Mouse (Mus musculus) intestine, embryonic 15.5 days (tissue): ENCODE data around the gene Etv2. TPM values are rescaled to one million over a fixed set of nuclear protein-coding genes. Genes with fewer than 3 reads are reported as not detected.

Experiments used
- ATAC-seq: fragments of 200-750 bp; cut with Nextera tagmentation; 2 replicates; pipeline ENCODE4 v1.8.0; 2017; ENCODE audit warnings: moderate TSS enrichment, moderate library complexity
- H3K27ac ChIP-seq: fragments of 300-500 bp; sonication (generic); 2 replicates; pipeline ENCODE4 v1.5.1; 2015; ENCODE audit warnings: mild to moderate bottlenecking, inconsistent platforms
- H3K27me3 ChIP-seq: fragments of 300-500 bp; sonication (generic); replicated peaks from 2 replicates; pipeline ENCODE4 v1.6.1; 2015; ENCODE audit warnings: inconsistent platforms
- H3K36me3 ChIP-seq: fragments of 300-500 bp; sonication (generic); 2 replicates; pipeline ENCODE4 v1.6.1; 2015; ENCODE audit warnings: inconsistent platforms
- H3K4me1 ChIP-seq: fragments of 300-500 bp; sonication (generic); replicated peaks from 2 replicates; pipeline ENCODE4 v1.6.1; 2015; ENCODE audit warnings: inconsistent platforms
- H3K4me2 ChIP-seq: fragments of 300-500 bp; sonication (generic); replicated peaks from 2 replicates; pipeline ENCODE4 v1.6.1; 2015; ENCODE audit warnings: mild to moderate bottlenecking, inconsistent platforms
- H3K4me3 ChIP-seq: fragments of 300-500 bp; sonication (generic); replicated peaks from 2 replicates; pipeline ENCODE4 v1.5.1; 2015; ENCODE audit warnings: inconsistent platforms
- H3K9ac ChIP-seq: fragments of 300-500 bp; sonication (generic); 2 replicates; pipeline ENCODE4 v1.6.1; 2015; ENCODE audit warnings: inconsistent platforms
- H3K9me3 ChIP-seq: fragments of 300-500 bp; sonication (generic); 2 replicates; pipeline ENCODE4 v1.6.1; 2016; ENCODE audit warnings: inconsistent platforms
- WGBS: fragments of 180-500 bp; shearing (Covaris S2); methylation state at CpG from one replicate; pipeline ENCODE4 v1.1.7; 2015; 5-methylcytosine and 5-hydroxymethylcytosine counted together
- polyA plus RNA-seq: library from polyadenylated mRNA; unstranded; fragments of >200 nt; fragmentation: Nextera tagmentation; extraction: Ambion mirVana; gene quantifications from 2 replicates; pipeline ENCODE4 v1.2.1, GENCODE M21; 2015

The Etv2 gene
- polyA plus RNA-seq, 1 experiment from 2014 or later = not detected

DNA sequence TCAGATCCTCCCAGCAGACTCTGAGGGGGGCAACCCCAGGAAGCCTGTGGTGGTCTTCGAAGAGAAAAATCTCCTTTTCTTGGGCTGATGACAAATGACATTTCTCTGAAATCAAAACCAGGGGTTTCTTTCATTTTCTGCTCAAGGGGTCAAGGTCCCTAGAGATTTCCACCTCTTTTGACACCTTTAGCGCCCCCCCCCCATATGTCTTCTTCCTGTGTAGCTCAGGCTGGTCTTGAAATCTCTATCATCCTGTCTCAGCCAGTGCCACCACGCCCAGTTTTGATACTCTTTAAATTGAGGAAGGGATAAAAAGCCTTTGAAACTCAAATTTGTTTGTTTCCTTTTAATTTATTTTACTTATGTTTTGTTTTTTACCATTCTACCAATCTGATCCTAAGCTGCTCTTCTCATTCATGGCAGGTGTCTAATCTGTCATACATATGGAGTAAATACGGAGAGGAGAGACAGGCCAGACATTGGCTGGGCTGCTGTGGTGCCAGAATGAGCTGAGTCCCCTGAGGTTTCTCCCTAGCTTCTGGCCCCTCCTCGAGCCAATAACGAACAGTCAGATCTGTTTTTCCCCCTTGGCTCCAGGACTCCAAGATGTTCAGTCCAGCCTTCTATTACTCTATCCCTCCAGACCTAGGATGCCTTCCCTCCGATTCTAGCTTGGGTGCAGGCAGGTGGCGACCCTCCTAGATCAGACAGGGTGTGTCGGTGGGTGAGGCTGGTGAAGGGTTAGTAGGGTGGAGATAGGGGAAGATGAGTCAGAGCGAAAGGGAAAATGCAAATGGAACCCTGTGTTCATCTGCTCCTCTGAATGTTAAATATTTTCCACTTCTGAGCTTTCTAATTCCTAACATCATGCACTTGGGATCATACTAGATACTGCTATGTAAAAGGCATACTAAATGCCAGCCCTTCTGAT, 41.8 kb downstream of the Etv2 start:
- Histone ChIP-seq H3K27me3 (no peaks in the 10 kb centered on the region), H3K36me3 (no peaks in the 10 kb centered on the region), H3K27ac (no peak overlapping the region), H3K9me3 (no peaks in the 10 kb centered on the region), H3K4me1 (peaks cover 23% of the 10 kb centered on the region), H3K9ac (no peak overlapping the region), H3K4me2 (no peak overlapping the region), H3K4me3 (no peak overlapping the region)
- WGBS = 66% methylated on average over 10 of the region's 10 CpGs
- ATAC-seq = no peak

GRCm38 (mm10) chr7:30592772-30593423, 42.8 kb downstream of the Etv2 start:
- WGBS = 54% methylated on average over 5 of the region's 5 CpGs
- no peak for ATAC-seq
- Histone ChIP-seq H3K4me2 (no peak overlapping the region), H3K9me3 (no peaks in the 10 kb centered on the region), H3K4me1 (peaks cover 23% of the 10 kb centered on the region), H3K27me3 (no peaks in the 10 kb centered on the region), H3K36me3 (no peaks in the 10 kb centered on the region), H3K27ac (no peak overlapping the region), H3K9ac (no peak overlapping the region), H3K4me3 (no peak overlapping the region)

GRCm38 (mm10) chr7:30591605-30591951, 44.1 kb downstream of the Etv2 start:
- Histone ChIP-seq H3K27me3 (no peaks in the 10 kb centered on the region), H3K4me1 (peaks cover 34% of the 10 kb centered on the region), H3K4me3 (no peak overlapping the region), H3K36me3 (peaks cover 1% of the 10 kb centered on the region), H3K9ac (no peak overlapping the region), H3K9me3 (no peaks in the 10 kb centered on the region), H3K4me2 (no peak overlapping the region), H3K27ac (no peak overlapping the region)
- ATAC-seq = no peak
- WGBS = 57% methylated on average over 4 of the region's 4 CpGs

GRCm38 (mm10) chr7:30590927-30591604, 44.6 kb downstream of the Etv2 start:
- no peaks in the 10 kb centered on the region for H3K27me3 ChIP-seq
- H3K4me3 ChIP-seq = no peak overlapping the region
- 75% methylated on average over 9 of the region's 9 CpGs for WGBS
- peaks cover 37% of the 10 kb centered on the region for H3K4me1 ChIP-seq
- H3K9ac ChIP-seq = no peak overlapping the region
- H3K27ac ChIP-seq = no peak overlapping the region
- H3K9me3 ChIP-seq = no peaks in the 10 kb centered on the region
- ATAC-seq = no peak
- H3K4me2 ChIP-seq = peak overlapping the region; percentile 80
- H3K36me3 ChIP-seq = peaks cover 5% of the 10 kb centered on the region

DNA sequence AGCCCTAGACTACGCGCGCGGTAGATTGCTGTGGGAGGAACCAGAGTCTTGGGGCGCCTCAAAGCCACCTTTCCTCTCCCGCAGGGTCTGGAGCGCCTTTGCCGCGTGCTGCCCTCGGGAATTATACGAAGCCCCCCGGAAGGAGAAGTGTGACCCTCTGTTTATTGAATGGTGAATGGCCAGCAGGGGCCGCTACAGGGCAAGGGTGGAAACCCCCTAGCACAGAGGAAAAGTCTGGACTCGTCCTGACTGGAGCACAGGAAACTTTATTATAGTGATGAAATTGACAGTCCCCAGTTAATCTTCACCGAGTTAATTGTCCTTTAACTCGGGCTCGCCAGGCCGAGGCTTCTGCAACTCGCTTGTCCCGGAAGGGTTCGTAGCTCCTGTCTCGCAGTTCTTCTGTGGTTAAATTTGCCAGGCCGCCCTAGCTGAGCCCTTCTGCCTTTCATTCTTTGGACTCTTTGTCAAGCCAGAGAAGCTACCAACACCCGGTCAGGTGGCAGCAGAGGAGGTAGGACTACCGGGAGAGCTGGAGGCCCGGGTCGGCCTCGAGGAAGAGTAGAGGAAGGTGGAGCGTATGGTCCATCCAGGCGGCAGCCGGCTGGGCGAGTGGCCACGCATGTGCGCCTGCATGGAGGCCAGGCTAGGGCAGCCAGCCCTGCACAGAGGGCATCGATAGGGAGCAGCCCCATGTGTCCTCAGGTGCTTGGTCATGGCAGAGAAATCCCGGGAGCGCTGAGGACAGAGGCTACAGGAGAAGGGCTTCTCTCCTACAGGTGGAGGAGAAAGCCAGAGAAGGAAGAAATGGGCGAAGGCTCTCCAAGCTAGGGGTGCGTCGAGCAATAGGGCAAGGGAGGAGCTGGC, 46.0 kb downstream of the Etv2 start:
- H3K9ac ChIP-seq = peak overlapping the region; percentile 48
- H3K9me3 ChIP-seq = no peaks in the 10 kb centered on the region
- WGBS = 20% methylated on average over 40 of the region's 40 CpGs
- H3K27me3 ChIP-seq = no peaks in the 10 kb centered on the region
- peaks cover 37% of the 10 kb centered on the region for H3K4me1 ChIP-seq
- H3K36me3 ChIP-seq = peaks cover 18% of the 10 kb centered on the region
- ATAC-seq = peak; percentile 77
- H3K4me3 ChIP-seq = peak overlapping the region; percentile 97
- H3K27ac ChIP-seq = peak overlapping the region; percentile 88
- H3K4me2 ChIP-seq = peak overlapping the region; percentile 80

DNA sequence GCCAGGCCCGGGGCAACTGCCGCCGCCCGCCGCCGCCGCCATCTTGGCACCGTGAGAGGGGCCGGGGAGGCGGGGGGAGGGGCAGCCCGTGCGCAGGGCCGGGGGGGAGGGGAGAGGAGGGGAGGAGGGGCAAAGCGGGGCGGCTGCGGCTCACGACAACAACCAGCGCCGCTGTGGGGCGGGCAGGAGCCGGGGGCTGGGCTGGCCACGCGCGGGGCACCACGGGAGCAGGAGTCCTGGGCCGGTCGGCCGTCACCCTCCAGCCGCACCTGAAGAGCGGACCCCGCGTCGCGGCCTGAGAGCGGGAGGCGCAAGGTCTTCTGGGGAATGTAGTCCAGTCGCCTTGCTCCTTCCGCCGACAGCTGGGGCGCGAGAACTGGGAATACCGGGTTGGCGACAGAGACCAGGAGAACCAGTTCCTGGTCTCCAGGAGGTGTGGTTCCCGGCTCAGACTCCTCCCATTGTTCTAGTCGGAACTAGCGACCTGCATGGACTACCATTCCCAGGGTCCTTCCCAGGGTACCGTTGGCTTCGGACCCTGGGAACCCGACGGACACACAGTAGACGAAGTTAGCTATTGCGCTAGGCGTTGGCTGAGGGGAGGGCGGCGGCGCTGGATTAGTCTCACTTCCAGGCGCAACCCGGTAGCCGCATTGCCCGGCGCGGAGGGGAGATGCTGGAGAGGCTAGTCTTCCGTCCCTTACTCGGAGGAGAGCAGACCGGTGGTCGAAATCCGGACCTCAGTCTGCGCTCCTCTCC, 46.8 kb downstream of the Etv2 start, which contains the start of gene Kmt2b:
Kmt2b (minus strand) TSS at position 51 of the 759 bp plus-strand sequence.
- Histone ChIP-seq H3K27me3 (no peaks in the 10 kb centered on the region), H3K4me2 (peak within 1 kb of the TSS; percentile 88), H3K27ac (peak within 1 kb of the TSS; percentile 88), H3K4me1 (peaks cover 33% of the 10 kb centered on the region), H3K4me3 (peak within 1 kb of the TSS; percentile 97), H3K9me3 (no peaks in the 10 kb centered on the region), H3K9ac (peak within 1 kb of the TSS; percentile 98), H3K36me3 (peaks cover 22% of the 10 kb centered on the region)
- under 1% methylated on average over 53 of the region's 68 CpGs for WGBS
- peak; percentile 96 for ATAC-seq

- Histone ChIP-seq H3K9ac (peak overlapping the region; percentile 98), H3K4me2 (peak overlapping the region; percentile 88), H3K27ac (peak overlapping the region; percentile 88), H3K4me3 (peak overlapping the region; percentile 97), H3K27me3 (no peaks in the 10 kb centered on the region), H3K9me3 (no peaks in the 10 kb centered on the region), H3K4me1 (peaks cover 30% of the 10 kb centered on the region), H3K36me3 (peaks cover 22% of the 10 kb centered on the region)
- peak; percentile 29 for ATAC-seq
- WGBS = under 1% methylated on average over 57 of the region's 67 CpGs
These were observed 47.6 kb downstream of the Etv2 start for GRCm38 (mm10) chr7:30587842-30588667.

GRCm38 (mm10) chr7:30586455-30587020, 49.1 kb downstream of the Etv2 start:
- Histone ChIP-seq H3K4me2 (peak overlapping the region; percentile 88; the same call in 1 of the 2 replicates), H3K9me3 (no peaks in the 10 kb centered on the region), H3K36me3 (peaks cover 36% of the 10 kb centered on the region), H3K4me1 (peaks cover 24% of the 10 kb centered on the region), H3K27me3 (no peaks in the 10 kb centered on the region), H3K9ac (0 out of 2 replicates have a peak overlapping the region, but pooled peaks have one; percentile 98), H3K4me3 (peak overlapping the region; percentile 97; the same call in 1 of the 2 replicates), H3K27ac (no peak overlapping the region)
- 91% methylated on average over 28 of the region's 28 CpGs for WGBS
- no peak for ATAC-seq

- Histone ChIP-seq H3K4me2 (no peak overlapping the region), H3K27me3 (no peaks in the 10 kb centered on the region), H3K27ac (no peak overlapping the region), H3K36me3 (peaks cover 43% of the 10 kb centered on the region), H3K9me3 (no peaks in the 10 kb centered on the region), H3K4me1 (peaks cover 20% of the 10 kb centered on the region), H3K9ac (no peak overlapping the region), H3K4me3 (no peak overlapping the region)
- ATAC-seq = no peak
- WGBS = 96% methylated on average over 7 of the region's 7 CpGs
These were observed 50.5 kb downstream of the Etv2 start for GRCm38 (mm10) chr7:30585170-30585569.

- Histone ChIP-seq H3K36me3 (peaks cover 51% of the 10 kb centered on the region), H3K9me3 (no peaks in the 10 kb centered on the region), H3K4me1 (peaks cover 14% of the 10 kb centered on the region; the same call in 1 of the 2 replicates), H3K27ac (no peak overlapping the region), H3K4me2 (no peak overlapping the region), H3K9ac (no peak overlapping the region), H3K27me3 (no peaks in the 10 kb centered on the region), H3K4me3 (no peak overlapping the region)
- ATAC-seq = no peak
- 94% methylated on average over 10 of the region's 10 CpGs for WGBS
These were observed 51.3 kb downstream of the Etv2 start for GRCm38 (mm10) chr7:30584339-30584738.
